Mouse (Mus musculus): ENCODE results near the gene Zc3h7b.
"Not testable (repeated sequence)": the region's sequence is repeated elsewhere in the genome, so short reads cannot be mapped to it uniquely, and the experiment has no call there.

The Zc3h7b gene

DNA sequence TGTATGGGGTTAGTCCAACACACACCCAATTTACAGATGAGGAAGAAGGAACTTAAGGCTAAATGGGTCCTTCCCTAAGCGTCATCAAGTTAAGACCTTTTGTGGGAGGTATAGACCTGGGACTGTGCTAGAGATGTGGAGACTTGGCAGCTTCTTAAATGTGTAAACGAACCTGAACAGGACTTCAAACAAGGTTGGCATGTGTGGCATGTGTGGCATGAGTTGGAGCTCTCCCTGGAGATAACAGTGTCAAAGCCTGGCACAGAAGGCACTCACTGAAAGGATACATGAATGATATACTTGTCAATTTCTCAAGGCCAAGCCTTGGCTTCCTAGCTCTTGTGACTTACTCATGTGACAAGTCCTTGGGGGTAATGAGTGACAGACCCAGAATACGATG, 5.6 kb upstream of the Zc3h7b start:
- no peak for DNase-seq (ENCODE audit: low spot score in 2 of 2)

GRCm38 (mm10) chr15:81739924-81740323, 4.9 kb upstream of the Zc3h7b start:
- DNase-seq (ENCODE audit: low spot score in 2 of 2), result no peak

- DNase-seq (ENCODE audit: low spot score in 2 of 2), result not testable (repeated sequence)
Observed at GRCm38 (mm10) chr15:81742368-81742767, 2.5 kb upstream of the Zc3h7b start.

- peak; percentile 64 to 73 for DNase-seq (ENCODE audit: low spot score in 2 of 2)
Observed at GRCm38 (mm10) chr15:81745601-81746114, 801 bp downstream of the Zc3h7b start.

DNA sequence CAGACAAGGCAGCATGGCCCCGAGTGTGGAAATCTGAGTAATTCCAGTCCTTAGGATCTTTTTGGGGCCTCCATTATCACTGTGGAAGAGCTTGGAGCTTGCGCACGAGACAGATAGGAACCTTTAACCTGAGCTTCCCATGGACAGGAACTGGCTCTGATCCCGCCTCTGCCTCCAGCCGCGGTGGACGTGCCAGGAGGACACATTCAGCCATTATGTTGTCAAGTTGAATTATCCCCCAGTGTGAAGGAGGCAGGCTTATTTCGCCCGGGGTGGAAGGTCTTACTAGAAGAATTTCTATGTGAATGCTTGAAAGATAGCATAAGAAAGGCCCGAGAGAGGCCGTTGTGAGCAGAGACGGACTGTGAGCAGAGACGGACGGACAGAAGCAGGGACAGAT, 4.9 kb downstream of the Zc3h7b start:
- DNase-seq (ENCODE audit: low spot score in 2 of 2), result no peak

DNA sequence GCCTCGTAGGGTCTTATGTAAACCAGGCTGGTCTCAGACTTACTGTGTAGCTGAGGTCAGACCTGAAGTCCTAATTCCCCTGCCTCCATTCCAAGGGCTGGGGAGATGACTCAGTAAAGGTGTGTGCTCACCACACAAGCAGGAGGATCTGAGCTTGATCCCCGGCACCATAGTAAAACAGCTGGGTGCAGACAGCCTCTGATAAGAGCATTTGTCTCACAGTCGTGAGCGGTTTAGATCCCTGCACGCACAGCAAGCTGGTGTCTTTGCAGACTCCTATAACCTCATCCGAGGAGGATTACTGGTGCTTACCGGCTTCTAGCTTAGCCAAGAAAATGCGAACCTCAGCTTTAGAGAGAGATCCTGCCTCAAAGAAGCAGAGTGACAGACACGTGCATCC, 8.8 kb downstream of the Zc3h7b start:
- DNase-seq (ENCODE audit: low spot score in 2 of 2), result no peak

GRCm38 (mm10) chr15:81758701-81759100, 13.8 kb downstream of the Zc3h7b start:
- DNase-seq (ENCODE audit: low spot score in 2 of 2), result no peak

GRCm38 (mm10) chr15:81759542-81759941, 14.7 kb downstream of the Zc3h7b start:
- DNase-seq (ENCODE audit: low spot score in 2 of 2), result no peak

DNA sequence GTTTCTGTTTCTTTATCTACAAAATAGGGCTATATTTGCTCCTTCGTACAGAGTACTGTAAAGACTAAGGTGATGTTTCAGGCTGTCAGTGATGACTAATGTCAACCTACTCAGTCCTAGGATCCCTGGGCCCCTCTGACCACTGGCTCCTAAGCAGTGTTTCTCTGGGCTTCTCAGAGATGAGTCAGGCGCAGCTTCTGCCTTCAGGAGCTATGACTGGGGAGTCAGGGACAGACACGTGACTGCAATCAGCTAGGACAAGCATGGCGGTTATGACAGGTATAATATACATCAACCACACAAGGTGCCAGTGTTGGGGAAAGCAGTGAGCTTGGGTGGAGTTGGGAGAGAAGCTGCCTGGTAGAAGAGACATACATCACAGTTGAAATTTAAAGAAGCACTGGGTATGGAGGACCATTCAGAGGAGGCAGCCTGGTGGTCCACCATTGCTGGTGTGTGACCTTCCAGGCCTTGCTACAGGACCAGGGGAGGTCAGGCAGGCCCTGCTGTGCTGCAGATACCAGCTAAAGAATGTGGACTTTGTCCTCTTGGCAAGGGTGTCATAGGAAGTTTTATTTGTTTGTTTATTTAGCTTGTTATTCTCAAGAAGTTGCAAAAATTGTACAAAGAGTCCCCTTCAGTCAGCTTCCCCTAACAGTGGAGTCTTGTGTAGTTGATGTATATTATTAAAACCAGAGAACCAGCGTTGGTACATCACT, 15.7 kb downstream of the Zc3h7b start:
- DNase-seq (ENCODE audit: low spot score in 2 of 2), result no peak

- no peak for DNase-seq (ENCODE audit: low spot score in 2 of 2)
Observed at GRCm38 (mm10) chr15:81761381-81761780, 16.5 kb downstream of the Zc3h7b start.

GRCm38 (mm10) chr15:81761959-81762358, 17.1 kb downstream of the Zc3h7b start:
- no peak for DNase-seq (ENCODE audit: low spot score in 2 of 2)

- no peak for DNase-seq (ENCODE audit: low spot score in 2 of 2)
Observed at GRCm38 (mm10) chr15:81764573-81764972, 19.7 kb downstream of the Zc3h7b start.

GRCm38 (mm10) chr15:81765651-81766050, 20.8 kb downstream of the Zc3h7b start:
- DNase-seq (ENCODE audit: low spot score in 2 of 2), result no peak

- no peak for DNase-seq (ENCODE audit: low spot score in 2 of 2)
Observed at GRCm38 (mm10) chr15:81766439-81766838, 21.6 kb downstream of the Zc3h7b start.

- DNase-seq (ENCODE audit: low spot score in 2 of 2), result no peak
Observed at GRCm38 (mm10) chr15:81769037-81769436, 24.2 kb downstream of the Zc3h7b start.

- no peak for DNase-seq (ENCODE audit: low spot score in 2 of 2)
Observed at GRCm38 (mm10) chr15:81772431-81773120, 27.7 kb downstream of the Zc3h7b start.

GRCm38 (mm10) chr15:81774505-81775171, 29.8 kb downstream of the Zc3h7b start:
- DNase-seq (ENCODE audit: low spot score in 2 of 2), result no peak

DNA sequence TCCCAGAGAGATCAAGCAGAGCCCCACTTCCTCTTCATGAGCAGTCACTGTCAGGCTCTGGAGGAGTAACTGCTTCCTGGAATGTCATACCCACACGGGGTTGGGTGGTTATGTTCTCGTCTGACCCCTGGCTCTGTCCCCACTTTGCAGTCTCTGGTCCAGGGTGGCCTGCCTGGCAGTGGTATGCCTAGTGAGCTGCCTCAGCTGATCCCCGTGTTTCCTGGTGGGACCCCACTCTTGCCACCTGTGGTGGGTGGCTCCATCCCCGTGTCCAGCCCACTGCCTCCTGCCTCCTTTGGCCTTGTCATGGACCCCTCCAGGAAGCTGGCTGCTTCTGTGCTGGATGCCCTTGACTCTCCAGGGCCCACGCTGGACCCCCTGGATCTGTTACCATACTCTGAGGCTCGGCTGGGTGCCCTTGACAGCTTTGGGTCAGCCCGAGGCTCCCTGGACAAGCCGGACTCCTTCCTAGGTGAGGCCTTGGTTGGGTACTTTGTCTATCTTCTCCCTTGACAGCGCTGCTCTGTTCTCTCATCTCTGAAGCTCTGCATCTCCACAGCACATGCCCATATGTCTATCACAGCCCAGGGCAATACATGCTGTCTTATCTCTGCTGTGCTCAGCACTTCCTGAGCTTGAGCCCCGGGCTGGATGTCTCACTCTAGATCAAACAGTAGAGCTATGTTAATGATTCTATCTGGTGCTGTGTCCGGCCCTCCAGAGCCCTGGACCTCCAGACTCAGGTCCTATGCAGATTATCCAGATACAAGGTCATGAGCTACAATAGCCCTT, 32.0 kb downstream of the Zc3h7b start:
- no peak for DNase-seq (ENCODE audit: low spot score in 2 of 2)

GRCm38 (mm10) chr15:81781816-81782215, 37.0 kb downstream of the Zc3h7b start:
- no peak for DNase-seq (ENCODE audit: low spot score in 2 of 2)

DNA sequence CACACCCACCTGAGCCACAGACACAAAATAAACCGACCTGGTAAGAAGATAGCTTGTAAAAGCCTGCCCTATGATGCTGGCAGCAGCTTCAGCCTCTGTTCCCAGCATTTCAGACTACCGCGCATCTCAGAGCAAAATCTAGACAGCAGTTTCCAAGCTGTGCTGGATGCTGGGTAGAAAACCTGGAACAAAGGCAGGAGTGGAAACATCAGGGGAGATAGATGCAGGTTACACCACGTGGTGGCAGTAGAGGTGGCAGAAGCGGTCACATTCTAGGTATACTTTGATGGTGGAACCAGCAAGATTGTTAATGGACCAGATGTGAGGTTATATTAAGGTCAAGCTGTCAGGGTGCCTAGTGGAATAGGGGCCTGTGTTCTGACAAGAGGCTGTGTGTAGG, 39.9 kb downstream of the Zc3h7b start:
- DNase-seq (ENCODE audit: low spot score in 2 of 2), result no peak

DNA sequence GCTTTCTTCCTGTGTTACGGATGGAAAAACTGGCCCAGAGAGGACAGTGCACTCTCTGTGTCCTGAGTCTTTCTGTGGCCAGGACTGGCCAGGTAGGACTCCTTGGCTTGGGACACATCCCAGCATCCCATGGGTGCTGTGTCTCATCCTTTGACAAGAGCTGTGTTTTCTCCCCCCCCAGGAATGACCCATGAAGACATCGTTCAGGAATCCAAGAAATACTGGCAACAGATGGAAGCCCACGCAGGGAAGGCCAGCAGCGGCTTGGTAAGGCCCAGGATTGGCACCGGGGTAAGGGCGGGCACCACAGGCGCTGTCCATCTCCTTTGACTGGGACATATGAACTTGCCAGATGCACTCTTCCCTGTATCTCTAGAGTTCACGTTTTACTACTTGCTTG, 40.8 kb downstream of the Zc3h7b start:
- DNase-seq (ENCODE audit: low spot score in 2 of 2), result no peak

- DNase-seq (ENCODE audit: low spot score in 2 of 2), result no peak
Observed at GRCm38 (mm10) chr15:81787525-81787924, 42.7 kb downstream of the Zc3h7b start.

Data from thymus, postnatal 10 days (tissue).